Mouse (Mus musculus) frontal cortex, adult 2 months (tissue): ENCODE results near the gene Arhgap1. TPM values are rescaled to one million over a fixed set of nuclear protein-coding genes. Genes with fewer than 3 reads are reported as not detected.

Experiments
- DNase-seq, 2 experiments: peaks; one replicate each; pipeline ENCODE4 v3.0.0; 2022; ENCODE audit warnings: low spot score in 1 of 2; ENCODE audit errors: extremely low spot score in 1 of 2
- polyA plus RNA-seq: library from polyadenylated mRNA; depleted of rRNA; stranded (reverse); fragments of >200 nt; gene quantifications from 2 replicates; pipeline ENCODE4 v1.2.3, GENCODE M21; 2012

The Arhgap1 gene
- polyA plus RNA-seq, 1 experiment, result 73.6 TPM

- no peak for DNase-seq
Measured at GRCm38 (mm10) chr2:91645811-91646210, 3.8 kb upstream of the Arhgap1 start.

- DNase-seq, result peak in 1 of 2 experiments; percentile 77
Measured at GRCm38 (mm10) chr2:91646733-91647132, 2.9 kb upstream of the Arhgap1 start.

- no peak for DNase-seq
Measured at GRCm38 (mm10) chr2:91649152-91649551, 508 bp upstream of the Arhgap1 start.

GRCm38 (mm10) chr2:91650360-91650995, 818 bp downstream of the Arhgap1 start:
- DNase-seq, result no peak

- no peak for DNase-seq
Measured at GRCm38 (mm10) chr2:91651458-91652258, 2.0 kb downstream of the Arhgap1 start.

GRCm38 (mm10) chr2:91652863-91653262, 3.2 kb downstream of the Arhgap1 start:
- DNase-seq, result peak in 1 of 2 experiments; percentile 67

- no peak for DNase-seq
Measured at GRCm38 (mm10) chr2:91655388-91655787, 5.7 kb downstream of the Arhgap1 start.

GRCm38 (mm10) chr2:91655827-91656226, 6.2 kb downstream of the Arhgap1 start:
- DNase-seq, result no peak

GRCm38 (mm10) chr2:91656774-91657173, 7.1 kb downstream of the Arhgap1 start:
- no peak for DNase-seq

- DNase-seq, result no peak
Measured at GRCm38 (mm10) chr2:91659657-91660056, 10.0 kb downstream of the Arhgap1 start.

GRCm38 (mm10) chr2:91660981-91661380, 11.3 kb downstream of the Arhgap1 start:
- no peak for DNase-seq

- DNase-seq, result no peak
Measured at GRCm38 (mm10) chr2:91664780-91665179, 15.1 kb downstream of the Arhgap1 start.

- no peak for DNase-seq
Measured at GRCm38 (mm10) chr2:91666386-91666910, 16.8 kb downstream of the Arhgap1 start.

GRCm38 (mm10) chr2:91667747-91668146, 18.1 kb downstream of the Arhgap1 start:
- no peak for DNase-seq

GRCm38 (mm10) chr2:91669326-91669725, 19.7 kb downstream of the Arhgap1 start:
- no peak for DNase-seq

- DNase-seq, result no peak
Measured at GRCm38 (mm10) chr2:91670038-91670437, 20.4 kb downstream of the Arhgap1 start.

- DNase-seq, result no peak
Measured at GRCm38 (mm10) chr2:91673587-91673986, 23.9 kb downstream of the Arhgap1 start.

- DNase-seq, result peak in 1 of 2 experiments; percentile 64
Measured at GRCm38 (mm10) chr2:91674895-91675294, 25.2 kb downstream of the Arhgap1 start.

GRCm38 (mm10) chr2:91676420-91676819, 26.8 kb downstream of the Arhgap1 start:
- DNase-seq, result no peak

- DNase-seq, result no peak
Measured at GRCm38 (mm10) chr2:91676961-91677360, 27.3 kb downstream of the Arhgap1 start.

- peak; percentile 41 to 90 for DNase-seq
Measured at GRCm38 (mm10) chr2:91682850-91683249, 33.2 kb downstream of the Arhgap1 start.

GRCm38 (mm10) chr2:91683919-91684318, 34.3 kb downstream of the Arhgap1 start:
- DNase-seq, result peak in 1 of 2 experiments; percentile 30
